Mouse (Mus musculus) brain, embryonic 18.5 days (tissue): Measurements from ENCODE around the gene Nxt1.

Source experiments
- DNase-seq: peaks from one replicate; pipeline ENCODE4 v3.0.0-alpha.2; 2012; ENCODE audit warnings: low read depth, low spot score

The Nxt1 gene

GRCm38 (mm10) chr2:148672199-148673096 is at the start of gene Nxt1:
TSS of gene Nxt1 (plus strand) at chr2:148672601.
- DNase-seq, result peak; percentile 94

GRCm38 (mm10) chr2:148623067-148623466 is 49.3 kb upstream of the Nxt1 start:
- DNase-seq, result no peak

- no peak for DNase-seq
Observed at GRCm38 (mm10) chr2:148624484-148624883, 47.9 kb upstream of the Nxt1 start.

GRCm38 (mm10) chr2:148627011-148627471 is 45.4 kb upstream of the Nxt1 start:
- no peak for DNase-seq

- DNase-seq, result no peak
Observed at GRCm38 (mm10) chr2:148631011-148631410, 41.4 kb upstream of the Nxt1 start.

- no peak for DNase-seq
Observed at GRCm38 (mm10) chr2:148631602-148632001, 40.8 kb upstream of the Nxt1 start.

- DNase-seq, result no peak
Observed at GRCm38 (mm10) chr2:148634466-148634865, 37.9 kb upstream of the Nxt1 start.

GRCm38 (mm10) chr2:148642610-148643370 is 29.6 kb upstream of the Nxt1 start:
- no peak for DNase-seq

- peak; percentile 20 for DNase-seq
Observed at GRCm38 (mm10) chr2:148644421-148645000, 27.9 kb upstream of the Nxt1 start.

GRCm38 (mm10) chr2:148650587-148651357 is 21.6 kb upstream of the Nxt1 start:
- no peak for DNase-seq

GRCm38 (mm10) chr2:148654961-148655360 is 17.4 kb upstream of the Nxt1 start:
- peak; percentile 36 for DNase-seq

GRCm38 (mm10) chr2:148663458-148663857 is 8.9 kb upstream of the Nxt1 start:
- DNase-seq, result no peak

GRCm38 (mm10) chr2:148677801-148678200 is 5.4 kb downstream of the Nxt1 start:
- DNase-seq, result peak; percentile 76

- no peak for DNase-seq
Observed at GRCm38 (mm10) chr2:148679346-148679745, 6.9 kb downstream of the Nxt1 start.

- DNase-seq, result peak; percentile 94
Observed at GRCm38 (mm10) chr2:148680775-148681291, 8.4 kb downstream of the Nxt1 start, which contains the start of gene Gzf1. TSS of gene Gzf1 (plus strand) at chr2:148681023.

- no peak for DNase-seq
Observed at GRCm38 (mm10) chr2:148681461-148681891, 9.1 kb downstream of the Nxt1 start.

GRCm38 (mm10) chr2:148683031-148683430 is 10.6 kb downstream of the Nxt1 start:
- no peak for DNase-seq

GRCm38 (mm10) chr2:148684972-148685371 is 12.6 kb downstream of the Nxt1 start:
- no peak for DNase-seq

GRCm38 (mm10) chr2:148685709-148686108 is 13.3 kb downstream of the Nxt1 start:
- DNase-seq, result no peak

GRCm38 (mm10) chr2:148686862-148687261 is 14.5 kb downstream of the Nxt1 start:
- no peak for DNase-seq

GRCm38 (mm10) chr2:148687971-148688370 is 15.6 kb downstream of the Nxt1 start:
- no peak for DNase-seq
